Mouse (Mus musculus) MEL (cell line): ENCODE measurements around the gene Iqschfp.

Source experiments
- CHD1 ChIP-seq: IDR thresholded peaks from 2 replicates; pipeline ENCODE4 v1.6.1; 2012; ENCODE audit warnings: low read depth, mild to moderate bottlenecking, inconsistent platforms, low read length, improper control_type of control experiment
- CHD2 ChIP-seq: IDR thresholded peaks from 2 replicates; pipeline ENCODE4 v1.6.1; 2011; ENCODE audit warnings: low read length, improper control_type of control experiment
- CTCF ChIP-seq, 3 experiments: IDR thresholded peaks in 2 of 3; conservative IDR thresholded peaks in 1 of 3; 2 replicates each; pipeline ENCODE4 v1.5.1; 2011 to 2012; ENCODE audit warnings: low read length in 3 of 3, low read depth in 2 of 3, mild to moderate bottlenecking in 2 of 3, improper control_type of control experiment in 1 of 3, inconsistent platforms in 1 of 3, mixed read lengths in 1 of 3, moderate library complexity in 1 of 3; ENCODE audit not compliant: control insufficient read depth in 1 of 3, insufficient read depth in 1 of 3, poor library complexity in 1 of 3, severe bottlenecking in 1 of 3
- E2F4 ChIP-seq: IDR thresholded peaks from 2 replicates; pipeline ENCODE4 v1.6.1; 2011; ENCODE audit warnings: low read depth, low read length, improper control_type of control experiment, borderline replicate concordance
- ELF1 ChIP-seq: IDR thresholded peaks from 2 replicates; pipeline ENCODE4 v1.6.1; 2014; ENCODE audit warnings: low read depth, mild to moderate bottlenecking, inconsistent platforms, low read length, improper control_type of control experiment, moderate library complexity
- JUND ChIP-seq: IDR thresholded peaks from 2 replicates; pipeline ENCODE4 v1.6.1; 2011; ENCODE audit warnings: low read depth, mild to moderate bottlenecking, improper control_type of control experiment, low read length
- MAX ChIP-seq: IDR thresholded peaks from 2 replicates; pipeline ENCODE4 v1.6.1; 2011; ENCODE audit warnings: low read length, improper control_type of control experiment
- MYC ChIP-seq: IDR thresholded peaks from 2 replicates; pipeline ENCODE4 v1.6.1; 2011; ENCODE audit warnings: low read depth, mild to moderate bottlenecking, low read length, improper control_type of control experiment, moderate library complexity
- POLR2A ChIP-seq, 2 experiments: IDR thresholded peaks; 2 replicates each; pipeline ENCODE4 v1.6.1; 2011 to 2012; ENCODE audit warnings: low read length in 2 of 2, mild to moderate bottlenecking in 2 of 2, control low read depth in 1 of 2, improper control_type of control experiment in 1 of 2, low read depth in 1 of 2, moderate library complexity in 1 of 2; ENCODE audit not compliant: control insufficient read depth in 1 of 2, insufficient read depth in 1 of 2, poor library complexity in 1 of 2
- POLR2AphosphoS2 ChIP-seq: IDR thresholded peaks from 2 replicates; pipeline ENCODE4 v1.6.1; 2011; ENCODE audit warnings: low read length, improper control_type of control experiment
- ZC3H11A ChIP-seq: IDR thresholded peaks from 2 replicates; pipeline ENCODE4 v1.6.1; 2012; ENCODE audit warnings: low read depth, mild to moderate bottlenecking, inconsistent platforms, low read length, improper control_type of control experiment

DNA sequence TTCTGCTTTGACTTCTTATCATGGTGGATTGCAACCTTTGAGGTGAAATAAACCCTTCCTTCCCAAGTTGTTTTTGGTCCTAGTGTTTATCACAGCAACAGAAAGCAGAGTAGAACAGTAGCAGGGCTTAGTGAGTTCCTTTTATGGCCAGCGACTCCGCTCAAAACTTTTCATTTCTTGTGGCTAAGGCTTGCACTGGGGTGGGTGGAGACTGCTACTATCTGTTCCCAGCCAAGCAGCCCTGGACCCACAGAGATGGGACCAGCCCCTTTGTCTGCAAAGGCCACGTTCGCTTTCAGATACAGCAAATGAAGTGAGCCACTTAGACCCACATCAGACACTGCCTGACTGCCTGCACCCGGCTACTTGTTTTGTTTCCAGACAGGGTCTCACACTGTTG lies 618.8 kb downstream of the Iqschfp start:
- TF ChIP-seq E2F4 (no peak), MYC (0 out of 2 replicates have a peak, but pooled peaks have one; percentile 20), ELF1 (no peak; the same call in 1 of the 2 replicates), CTCF (IDR thresholded peaks at IDR 0.05 in 2 of 3, conservative IDR thresholded peaks at IDR 0.05 in 1 of 3; ENCODE audit: control insufficient read depth in 1 of 3, insufficient read depth in 1 of 3, low read depth in 2 of 3, low read length in 3 of 3, poor library complexity in 1 of 3, severe bottlenecking in 1 of 3) (no peak), CHD1 (0 out of 2 replicates have a peak, but pooled peaks have one; percentile 63), JUND (peak; percentile 69; the same call in 1 of the 2 replicates), POLR2AphosphoS2 (no peak), POLR2A (IDR thresholded peaks at IDR 0.05; ENCODE audit: control insufficient read depth in 1 of 2, insufficient read depth in 1 of 2, low read depth in 1 of 2, low read length in 2 of 2, poor library complexity in 1 of 2) (no peak), MAX (no peak; the same call in 1 of the 2 replicates), CHD2 (no peak), ZC3H11A (no peak)
